Mouse (Mus musculus): ENCODE measurements around the gene Smg7.

Gene Smg7

DNA sequence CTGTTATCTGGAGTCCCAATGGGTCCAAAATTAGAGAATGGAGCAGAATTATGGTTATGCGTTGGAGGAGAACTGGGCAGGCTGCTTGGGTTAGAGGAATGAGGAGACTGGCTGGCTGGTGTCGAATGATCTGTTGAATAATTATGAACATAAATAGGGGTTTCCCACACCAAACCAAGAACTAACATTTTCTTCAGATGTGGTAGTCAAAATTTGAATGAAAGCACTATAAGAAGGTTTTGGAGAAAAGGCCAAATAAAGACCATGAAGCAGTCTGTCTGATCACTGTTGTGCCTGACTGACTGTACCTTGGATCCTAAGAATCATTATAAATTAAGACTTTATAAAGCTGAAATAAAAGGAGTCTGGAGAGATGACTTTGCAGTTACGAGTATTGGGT lies 62.1 kb downstream of the Smg7 start:
- DNase-seq (ENCODE audit: low spot score in 2 of 2), result no peak

DNA sequence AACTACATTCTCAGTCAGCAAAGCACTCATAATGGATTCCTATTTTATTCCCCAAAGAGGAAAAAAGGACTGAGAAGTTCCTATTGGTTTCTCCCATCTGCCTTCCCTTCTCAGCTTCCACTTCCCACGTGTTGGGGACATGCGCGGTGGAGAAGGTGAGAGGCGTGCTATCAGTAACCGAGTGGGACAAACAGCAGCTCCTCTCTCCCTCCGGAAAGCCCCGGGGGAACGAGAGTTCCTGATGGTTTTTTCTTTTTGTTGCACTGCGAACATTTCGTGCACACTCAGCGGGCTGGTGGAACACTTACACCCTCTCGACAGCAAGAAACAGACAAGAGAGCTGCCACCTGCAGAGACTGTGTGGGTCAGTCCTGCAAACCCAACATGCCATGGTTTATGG lies 63.6 kb downstream of the Smg7 start:
- DNase-seq (ENCODE audit: low spot score in 2 of 2), result no peak

GRCm38 (mm10) chr1:152838026-152838702 lies 64.3 kb downstream of the Smg7 start:
- no peak for DNase-seq (ENCODE audit: low spot score in 2 of 2)

DNA sequence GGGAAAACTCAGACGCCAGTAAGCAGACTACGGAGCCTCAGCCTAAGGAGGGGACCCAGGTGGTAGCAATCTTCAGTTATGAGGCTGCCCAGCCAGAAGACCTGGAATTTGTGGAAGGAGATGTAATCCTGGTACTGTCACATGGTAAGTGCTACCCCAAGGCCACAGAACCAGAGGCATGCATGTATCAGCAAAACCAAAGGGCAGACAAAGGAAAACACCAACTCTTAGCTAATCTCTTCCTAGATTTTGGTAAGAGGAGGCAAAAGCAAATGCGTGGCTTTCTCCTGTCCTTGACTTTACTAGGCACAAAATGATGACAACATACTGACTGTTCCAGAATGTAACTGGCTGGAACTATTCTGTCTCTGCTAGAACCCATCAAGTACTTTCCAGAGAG lies 67.4 kb downstream of the Smg7 start:
- DNase-seq (ENCODE audit: low spot score in 2 of 2), result no peak

DNA sequence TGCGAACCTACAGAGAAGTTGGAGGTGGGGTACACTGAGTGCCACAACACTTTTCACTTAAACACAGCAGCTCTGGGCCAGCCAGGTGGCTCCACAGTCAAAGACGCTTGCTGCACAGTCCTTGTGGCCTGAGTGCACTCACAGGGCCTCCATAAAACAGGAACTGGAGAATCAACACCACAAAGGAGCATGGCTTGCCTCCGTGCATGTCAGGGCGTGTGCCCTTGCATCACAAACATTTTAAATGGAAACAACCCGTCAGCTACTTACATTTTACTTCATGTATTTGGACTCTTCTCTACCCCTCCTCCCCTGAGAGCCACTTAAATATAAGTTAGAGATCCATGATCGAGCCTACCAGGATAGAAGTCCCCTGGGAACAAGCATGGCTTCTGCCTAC lies 70.1 kb downstream of the Smg7 start:
- no peak for DNase-seq (ENCODE audit: low spot score in 2 of 2)

GRCm38 (mm10) chr1:152831619-152832018 lies 70.8 kb downstream of the Smg7 start:
- DNase-seq (ENCODE audit: low spot score in 2 of 2), result no peak

GRCm38 (mm10) chr1:152831003-152831402 lies 71.4 kb downstream of the Smg7 start:
- DNase-seq (ENCODE audit: low spot score in 2 of 2), result no peak

GRCm38 (mm10) chr1:152830054-152830453 lies 72.4 kb downstream of the Smg7 start:
- DNase-seq (ENCODE audit: low spot score in 2 of 2), result no peak

- no peak for DNase-seq (ENCODE audit: low spot score in 2 of 2)
Measured at GRCm38 (mm10) chr1:152828637-152829355, 73.7 kb downstream of the Smg7 start.

DNA sequence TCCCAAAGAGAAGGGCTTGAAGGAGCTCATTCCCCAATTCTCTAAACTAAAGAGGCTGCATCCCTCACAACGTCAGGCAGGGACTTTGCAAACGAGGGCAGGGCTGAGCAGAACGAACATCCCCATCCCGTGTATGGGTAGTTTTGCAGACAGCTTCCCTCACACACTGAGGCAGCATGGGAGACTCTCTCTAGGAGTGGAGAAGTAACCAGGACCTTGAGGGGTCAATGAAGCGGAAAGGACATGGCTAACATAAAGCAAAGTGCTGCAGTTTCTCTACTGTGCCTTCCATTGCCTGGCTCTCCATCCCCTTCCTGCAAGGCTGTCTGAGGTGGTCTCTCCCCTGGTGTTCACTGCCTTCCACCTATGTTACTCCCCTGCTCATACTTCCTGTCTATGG lies 74.3 kb downstream of the Smg7 start:
- DNase-seq (ENCODE audit: low spot score in 2 of 2), result no peak

DNA sequence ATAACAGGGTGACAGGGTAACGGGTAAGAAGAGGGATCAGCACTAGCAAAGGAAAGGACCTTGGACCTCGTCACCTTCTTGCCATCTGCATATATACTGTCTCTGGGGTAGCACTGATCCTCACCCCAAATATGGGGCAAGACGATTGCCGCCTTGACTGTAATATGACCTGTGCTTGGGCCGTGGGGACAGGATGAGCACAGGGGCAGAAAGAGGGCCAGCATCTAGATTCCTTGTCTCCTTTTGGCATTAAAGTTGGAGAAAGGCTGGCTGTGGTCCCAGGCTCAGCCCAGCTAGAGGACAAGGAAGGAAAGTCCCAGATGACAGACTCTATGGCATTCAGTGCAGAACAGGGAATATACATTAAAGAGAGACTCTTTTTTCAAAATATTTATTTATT lies 76.0 kb downstream of the Smg7 start:
- DNase-seq (ENCODE audit: low spot score in 2 of 2), result no peak

- no peak for DNase-seq (ENCODE audit: low spot score in 2 of 2)
Measured at GRCm38 (mm10) chr1:152824206-152824605, 78.2 kb downstream of the Smg7 start.

DNA sequence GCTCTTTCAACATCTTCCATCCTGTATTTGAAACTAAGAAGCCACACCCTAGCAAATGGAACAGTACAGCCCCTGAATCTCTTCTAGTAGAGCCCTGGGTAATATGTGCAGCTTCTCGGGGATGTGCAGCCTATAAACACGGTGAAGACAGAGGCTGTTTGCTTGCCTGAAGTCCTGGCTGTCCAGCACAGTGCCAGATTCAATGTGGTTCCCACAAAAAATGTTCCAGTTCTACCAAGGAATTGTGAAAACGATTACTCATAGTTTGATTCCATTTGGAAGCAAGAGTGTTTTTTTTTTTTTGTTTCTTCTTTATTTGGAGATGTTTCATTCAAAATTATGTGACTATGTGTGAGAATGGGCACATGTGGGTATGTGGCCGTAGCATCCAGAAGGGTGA lies 80.7 kb downstream of the Smg7 start:
- no peak for DNase-seq (ENCODE audit: low spot score in 2 of 2)

DNA sequence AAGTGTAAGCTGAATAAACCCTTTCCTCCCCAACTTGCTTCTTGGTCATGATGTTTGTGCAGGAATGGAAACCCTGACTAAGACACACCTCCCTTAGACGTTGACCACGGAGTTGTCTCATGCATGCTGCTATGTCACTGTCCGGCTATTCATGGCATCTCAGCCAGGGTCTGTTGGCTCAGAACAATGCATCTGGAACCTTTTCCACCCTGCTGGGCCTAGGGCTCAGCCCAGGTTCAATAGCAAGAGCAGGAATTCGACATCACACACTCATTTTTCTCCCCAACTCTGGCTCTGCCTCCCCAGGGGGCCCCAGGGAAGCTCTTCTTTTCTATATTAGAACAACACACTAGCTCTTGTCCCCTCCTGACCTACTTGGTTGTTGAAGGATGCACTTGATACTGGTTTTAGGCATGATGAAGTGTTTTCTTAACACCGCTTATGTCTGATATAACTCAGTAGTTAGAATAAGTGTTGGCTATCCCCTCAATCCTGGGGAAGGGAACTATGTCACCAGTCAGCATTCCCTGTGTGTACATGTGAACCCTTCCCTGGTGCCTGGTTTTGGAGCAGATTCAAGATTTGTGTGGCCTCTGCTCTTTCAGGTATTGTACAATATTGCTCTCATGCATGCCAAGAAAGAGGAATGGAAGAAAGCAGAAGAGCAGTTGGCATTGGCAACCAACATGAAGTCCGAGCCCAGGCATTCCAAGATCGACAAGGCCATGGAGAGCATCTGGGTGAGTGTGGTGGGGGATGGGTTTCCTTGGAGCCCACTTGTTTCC lies 81.3 kb downstream of the Smg7 start:
- no peak for DNase-seq (ENCODE audit: low spot score in 2 of 2)

- DNase-seq (ENCODE audit: low spot score in 2 of 2), result no peak
Measured at GRCm38 (mm10) chr1:152819558-152819957, 82.9 kb downstream of the Smg7 start.

DNA sequence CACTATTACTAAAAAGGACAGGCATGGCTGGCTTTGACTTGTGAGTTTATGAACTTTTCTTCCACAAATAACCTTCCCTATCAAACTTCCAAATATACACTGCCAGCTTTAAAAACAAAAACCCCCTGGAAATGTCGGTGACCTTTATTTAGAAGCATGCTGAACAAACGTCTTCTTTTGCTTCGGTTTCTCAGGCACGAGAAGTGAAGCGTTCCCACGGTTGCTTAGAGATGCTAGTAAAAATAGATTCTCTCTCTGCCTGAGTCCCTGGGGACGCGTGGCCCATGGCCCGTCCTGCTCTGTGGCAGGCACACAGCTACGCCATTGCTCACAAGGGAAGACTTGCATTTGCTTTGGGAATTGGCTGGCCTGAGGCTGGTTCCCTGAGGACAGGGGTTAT lies 84.7 kb downstream of the Smg7 start:
- peak; percentile 87 to 88 for DNase-seq (ENCODE audit: low spot score in 2 of 2)

GRCm38 (mm10) chr1:152817027-152817769 lies 85.2 kb downstream of the Smg7 start:
- peak; percentile 54 to 69 for DNase-seq (ENCODE audit: low spot score in 2 of 2)

DNA sequence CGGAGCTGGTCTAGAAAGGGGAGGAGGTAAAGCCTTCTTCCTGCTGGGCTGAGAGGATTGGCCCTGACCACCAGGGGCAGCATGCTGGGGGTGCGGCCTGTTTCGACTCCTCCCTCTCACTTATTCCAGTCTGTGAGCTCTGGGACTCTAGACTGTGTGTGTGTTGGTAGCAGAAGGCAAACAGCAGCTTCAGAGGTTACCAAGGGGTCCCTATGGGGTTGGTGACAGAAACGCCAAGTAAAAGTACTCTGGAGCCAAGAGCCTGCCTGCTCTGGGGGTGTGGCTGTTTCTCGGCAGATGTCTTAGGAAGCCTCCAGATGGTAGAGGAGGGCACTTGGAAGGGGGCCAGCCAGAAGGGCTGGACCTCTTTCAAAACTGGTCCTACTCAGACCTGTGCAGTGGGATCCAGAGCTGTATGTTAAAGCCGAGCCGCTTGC lies 87.2 kb downstream of the Smg7 start:
- DNase-seq (ENCODE audit: low spot score in 2 of 2), result no peak

GRCm38 (mm10) chr1:152810533-152811439 lies 91.7 kb downstream of the Smg7 start:
- DNase-seq (ENCODE audit: low spot score in 2 of 2), result no peak

DNA sequence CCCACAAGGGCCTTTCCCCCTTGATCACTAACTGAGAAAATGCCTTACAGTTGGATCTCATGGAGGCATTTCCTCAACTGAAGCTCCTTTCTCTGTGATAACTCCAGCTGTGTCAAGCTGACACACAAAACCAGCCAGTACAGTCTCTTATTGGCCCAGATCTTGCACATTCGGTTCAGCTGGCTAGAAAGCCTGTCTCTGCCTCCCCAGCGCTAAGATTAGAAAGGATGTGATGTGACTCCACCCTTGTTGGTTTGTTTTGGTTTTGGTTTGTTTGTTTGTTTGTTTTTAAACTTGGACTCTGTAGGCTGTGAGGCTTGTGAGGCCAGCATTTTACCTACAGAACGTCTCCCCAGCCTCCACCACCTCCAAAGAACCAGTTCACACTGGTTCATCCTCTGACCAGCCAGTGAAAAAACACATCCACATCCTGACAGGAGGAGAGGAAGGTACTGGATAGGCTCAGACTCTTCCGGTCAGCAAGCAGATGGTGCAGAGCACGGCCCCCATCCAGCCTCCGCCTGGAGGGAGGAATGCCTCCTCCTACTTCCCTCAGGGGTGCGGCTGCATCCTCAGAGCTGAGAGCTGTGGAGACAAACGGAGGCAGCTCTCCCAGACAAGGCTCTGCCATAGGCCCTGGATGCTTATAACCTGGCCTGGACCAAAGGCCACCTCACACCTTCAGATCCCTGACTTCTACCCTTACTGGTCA lies 92.7 kb downstream of the Smg7 start:
- no peak for DNase-seq (ENCODE audit: low spot score in 2 of 2)

DNA sequence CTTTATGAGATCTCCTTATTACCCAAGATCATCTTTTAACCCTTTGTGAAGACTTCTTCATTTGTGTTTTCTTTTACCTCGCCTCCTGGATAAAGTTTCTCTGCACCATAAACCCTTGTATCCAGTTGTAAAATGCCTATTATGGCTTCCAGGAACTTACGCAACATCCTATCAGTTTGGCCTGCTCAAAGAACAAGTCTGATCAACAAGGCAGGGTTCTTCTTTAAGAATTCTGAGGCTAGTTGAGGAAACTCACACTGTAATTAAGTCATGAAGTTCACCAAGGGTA lies 94.1 kb downstream of the Smg7 start:
- DNase-seq (ENCODE audit: low spot score in 2 of 2), result no peak

Measured in spleen, postnatal 36 days (tissue).